Mouse (Mus musculus) liver, embryonic 11.5 days (tissue): ENCODE data around the gene Dnajc13. TPM values are rescaled to one million over a fixed set of nuclear protein-coding genes. Genes with fewer than 3 reads are reported as not detected.

ENCODE experiments used
- ATAC-seq: fragments of 200-750 bp; cut with Nextera tagmentation; replicated peaks from 2 replicates; pipeline ENCODE4 v1.8.0; 2017; ENCODE audit warnings: moderate number of reproducible peaks, mild to moderate bottlenecking, moderate TSS enrichment, moderate library complexity; ENCODE audit not compliant: low FRiP score
- DNase-seq: peaks from one replicate; pipeline ENCODE4 v3.0.0-alpha.2; 2017; ENCODE audit warnings: low spot score
- H3K27ac ChIP-seq: fragments of 300-500 bp; sonication (generic); 2 replicates; pipeline ENCODE4 v1.5.1; 2014; ENCODE audit warnings: mild to moderate bottlenecking, low read depth, low read length, control low read depth
- H3K27me3 ChIP-seq: fragments of 300-500 bp; sonication (generic); replicated peaks from 2 replicates; pipeline ENCODE4 v1.6.1; 2014; ENCODE audit warnings: low read length, mixed read lengths; ENCODE audit not compliant: control insufficient read depth, insufficient read depth
- H3K36me3 ChIP-seq: fragments of 300-500 bp; sonication (generic); 2 replicates; pipeline ENCODE4 v1.6.1; 2014; ENCODE audit warnings: mild to moderate bottlenecking, low read length, moderate library complexity, mixed read lengths; ENCODE audit not compliant: control insufficient read depth, insufficient read depth
- H3K4me1 ChIP-seq: fragments of 300-500 bp; sonication (generic); replicated peaks from 2 replicates; pipeline ENCODE4 v1.6.1; 2014; ENCODE audit warnings: low read length, mixed read lengths; ENCODE audit not compliant: control insufficient read depth, insufficient read depth
- H3K4me2 ChIP-seq: fragments of 300-500 bp; sonication (generic); 2 replicates; pipeline ENCODE4 v1.6.1; 2014; ENCODE audit warnings: mild to moderate bottlenecking, control low read depth, moderate library complexity
- H3K4me3 ChIP-seq: fragments of 300-500 bp; sonication (generic); 2 replicates; pipeline ENCODE4 v1.5.1; 2014; ENCODE audit warnings: low read depth, low read length, control low read depth
- H3K9ac ChIP-seq: fragments of 300-500 bp; sonication (generic); 2 replicates; pipeline ENCODE4 v1.6.1; 2014; ENCODE audit warnings: low read depth, low read length, control low read depth
- H3K9me3 ChIP-seq: fragments of 300-500 bp; sonication (generic); 2 replicates; pipeline ENCODE4 v1.6.1; 2016; ENCODE audit warnings: low read length, inconsistent platforms, mixed read lengths; ENCODE audit not compliant: control insufficient read depth
- WGBS: fragments of 180-500 bp; shearing (Covaris S2); extraction: QIAGEN DNeasy Blood & Tissue Kit; methylation state at CpG from one replicate; pipeline ENCODE4 v1.1.7; 2014; 5-methylcytosine and 5-hydroxymethylcytosine counted together
- polyA plus RNA-seq: library from polyadenylated mRNA; unstranded; fragments of >200 nt; fragmentation: Nextera tagmentation; extraction: Ambion mirVana; gene quantifications from 2 replicates; pipeline ENCODE4 v1.2.1, GENCODE M21; 2014

Dnajc13 gene
- polyA plus RNA-seq, 1 experiment from 2014 or later: 22.6 TPM

- no peak overlapping the region for H3K9ac ChIP-seq
- no peaks in the 10 kb centered on the region for H3K9me3 ChIP-seq
- no peak overlapping the region for H3K4me3 ChIP-seq
- ATAC-seq (no peak), DNase-seq (no peak)
- no peak overlapping the region for H3K4me2 ChIP-seq
- H3K27ac ChIP-seq: no peak overlapping the region
- H3K36me3 ChIP-seq: peaks cover 35% of the 10 kb centered on the region
- no peaks in the 10 kb centered on the region for H3K27me3 ChIP-seq
- WGBS: 85% methylated on average over 5 of the region's 5 CpGs
- no peaks in the 10 kb centered on the region for H3K4me1 ChIP-seq
Observed at GRCm38 (mm10) chr9:104164194-104164593, 98.5 kb downstream of the Dnajc13 start.

- peaks cover 38% of the 10 kb centered on the region for H3K36me3 ChIP-seq
- H3K27ac ChIP-seq: no peak overlapping the region
- no peaks in the 10 kb centered on the region for H3K27me3 ChIP-seq
Observed at GRCm38 (mm10) chr9:104161117-104161516, 101.6 kb downstream of the Dnajc13 start.

GRCm38 (mm10) chr9:104157291-104157690 is 105.4 kb downstream of the Dnajc13 start:
- Histone ChIP-seq H3K9me3 (no peaks in the 10 kb centered on the region), H3K4me2 (no peak overlapping the region), H3K27ac (no peak overlapping the region), H3K4me1 (no peaks in the 10 kb centered on the region), H3K9ac (no peak overlapping the region), H3K4me3 (no peak overlapping the region), H3K27me3 (no peaks in the 10 kb centered on the region), H3K36me3 (peaks cover 47% of the 10 kb centered on the region)
- ATAC-seq: no peak
- no peak for DNase-seq
- WGBS: 93% methylated on average over 7 of the region's 7 CpGs

More at GRCm38 (mm10) chr9:104161117-104161516, 101.6 kb downstream of the Dnajc13 start:
- no peaks in the 10 kb centered on the region for H3K4me1 ChIP-seq
- no peak overlapping the region for H3K4me2 ChIP-seq
- ATAC-seq (0 out of 2 replicates have a peak, but pooled peaks have one; percentile 61), DNase-seq (no peak)
- no peak overlapping the region for H3K4me3 ChIP-seq
- no peaks in the 10 kb centered on the region for H3K9me3 ChIP-seq
- H3K9ac ChIP-seq: no peak overlapping the region
- 74% methylated on average over 7 of the region's 7 CpGs for WGBS

GRCm38 (mm10) chr9:104156506-104156905 is 106.2 kb downstream of the Dnajc13 start:
- Histone ChIP-seq H3K36me3 (peaks cover 47% of the 10 kb centered on the region), H3K9me3 (no peaks in the 10 kb centered on the region), H3K4me1 (no peaks in the 10 kb centered on the region), H3K9ac (no peak overlapping the region), H3K27me3 (no peaks in the 10 kb centered on the region), H3K27ac (no peak overlapping the region), H3K4me2 (no peak overlapping the region), H3K4me3 (no peak overlapping the region)
- 92% methylated on average over 8 of the region's 8 CpGs for WGBS
- DNase-seq (no peak), ATAC-seq (no peak)

GRCm38 (mm10) chr9:104155100-104155715 is 107.5 kb downstream of the Dnajc13 start:
- whole genome bisulfite sequencing: 95% methylated on average over 14 of the region's 14 CpGs
- Histone ChIP-seq H3K4me1 (no peaks in the 10 kb centered on the region), H3K27ac (no peak overlapping the region), H3K27me3 (no peaks in the 10 kb centered on the region), H3K36me3 (peaks cover 40% of the 10 kb centered on the region), H3K9ac (no peak overlapping the region), H3K4me3 (no peak overlapping the region), H3K4me2 (no peak overlapping the region), H3K9me3 (no peaks in the 10 kb centered on the region)
- no peak for ATAC-seq
- DNase-seq: no peak

- 94% methylated on average over 7 of the region's 7 CpGs for WGBS
- no peak for ATAC-seq
- H3K36me3 ChIP-seq: peaks cover 31% of the 10 kb centered on the region
Observed at GRCm38 (mm10) chr9:104152121-104152520, 110.6 kb downstream of the Dnajc13 start.

GRCm38 (mm10) chr9:104148969-104149368 is 113.8 kb downstream of the Dnajc13 start:
- no peak overlapping the region for H3K4me2 ChIP-seq
- DNase-seq (no peak), ATAC-seq (no peak)
- H3K9me3 ChIP-seq: no peaks in the 10 kb centered on the region
- no peaks in the 10 kb centered on the region for H3K27me3 ChIP-seq
- WGBS: 90% methylated on average over 7 of the region's 7 CpGs
- H3K36me3 ChIP-seq: peaks cover 11% of the 10 kb centered on the region
- no peak overlapping the region for H3K27ac ChIP-seq
- no peak overlapping the region for H3K9ac ChIP-seq
- H3K4me3 ChIP-seq: no peak overlapping the region
- no peaks in the 10 kb centered on the region for H3K4me1 ChIP-seq

More at GRCm38 (mm10) chr9:104152121-104152520, 110.6 kb downstream of the Dnajc13 start:
- no peak overlapping the region for H3K4me3 ChIP-seq
- no peak for DNase-seq
- no peak overlapping the region for H3K9ac ChIP-seq
- no peaks in the 10 kb centered on the region for H3K4me1 ChIP-seq
- no peak overlapping the region for H3K27ac ChIP-seq
- no peaks in the 10 kb centered on the region for H3K9me3 ChIP-seq
- H3K27me3 ChIP-seq: no peaks in the 10 kb centered on the region
- no peak overlapping the region for H3K4me2 ChIP-seq

- Histone ChIP-seq H3K4me1 (no peaks in the 10 kb centered on the region), H3K36me3 (peaks cover 3% of the 10 kb centered on the region; the same call in 1 of the 2 replicates), H3K9me3 (no peaks in the 10 kb centered on the region), H3K27ac (no peak overlapping the region), H3K4me3 (no peak overlapping the region), H3K27me3 (no peaks in the 10 kb centered on the region), H3K4me2 (no peak overlapping the region), H3K9ac (no peak overlapping the region)
- DNase-seq (no peak), ATAC-seq (no peak)
- 74% methylated on average over 7 of the region's 7 CpGs for WGBS
Observed at GRCm38 (mm10) chr9:104146683-104147082, 116.0 kb downstream of the Dnajc13 start.

GRCm38 (mm10) chr9:104144314-104144996 is 118.3 kb downstream of the Dnajc13 start:
- no peaks in the 10 kb centered on the region for H3K4me1 ChIP-seq
- no peak overlapping the region for H3K27ac ChIP-seq
- ATAC-seq (no peak), DNase-seq (no peak)
- 78% methylated on average over 8 of the region's 8 CpGs for WGBS
- H3K9me3 ChIP-seq: no peaks in the 10 kb centered on the region
- no peaks in the 10 kb centered on the region for H3K27me3 ChIP-seq
- H3K4me2 ChIP-seq: no peak overlapping the region
- H3K9ac ChIP-seq: no peak overlapping the region
- H3K4me3 ChIP-seq: no peak overlapping the region
- no peaks in the 10 kb centered on the region for H3K36me3 ChIP-seq
